Mouse (Mus musculus): Measurements from ENCODE around the gene Gm21409. TPM values are rescaled to one million over a fixed set of nuclear protein-coding genes. Genes with fewer than 3 reads are reported as not detected.
"Not testable (repeated sequence)": the region's sequence is repeated elsewhere in the genome, so short reads cannot be mapped to it uniquely, and the experiment has no call there.

Gene Gm21409
- not detected in 2 replicates for polyA plus RNA-seq (2015; fragmentation: Nextera tagmentation; extraction: Ambion mirVana)

DNA sequence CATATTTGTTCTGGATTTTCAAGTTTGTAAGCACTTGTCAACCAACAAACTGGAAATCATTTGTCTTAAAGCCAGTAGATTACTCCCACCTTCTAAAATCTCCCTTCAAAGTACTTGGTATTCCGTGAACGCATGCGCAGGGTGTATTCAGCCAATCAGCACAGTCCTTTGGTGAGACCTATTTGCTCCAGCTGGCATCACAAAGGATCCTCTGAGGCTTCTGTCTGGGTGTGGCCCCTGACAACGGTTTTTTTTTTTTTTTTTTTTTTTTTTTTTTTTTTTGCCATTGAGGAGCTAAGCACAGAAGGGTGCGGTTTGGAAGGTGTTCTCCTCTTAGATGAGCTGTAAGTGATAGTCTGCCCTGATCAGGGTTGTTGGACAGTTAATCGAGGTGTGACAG is at the start of gene Gm21409:
TSS of gene Gm21409 (plus strand) at position 301 of the 400 bp plus-strand sequence.
- not testable (repeated sequence) for H3K9me3 ChIP-seq (replicated peaks; ENCODE audit: control insufficient read depth, low read length); H3K27ac ChIP-seq (ENCODE audit: low read length); H3K9ac ChIP-seq (ENCODE audit: low read depth, low read length); H3K4me2 ChIP-seq (ENCODE audit: low read depth, low read length); H3K27me3 ChIP-seq (ENCODE audit: control insufficient read depth, insufficient read depth, low read depth, low read length); H3K4me3 ChIP-seq (ENCODE audit: low read depth, low read length); ATAC-seq (ENCODE audit: low read depth); H3K36me3 ChIP-seq (ENCODE audit: control insufficient read depth, insufficient read depth); H3K4me1 ChIP-seq (ENCODE audit: control insufficient read depth, low read depth, low read length)
- no CpG with 5 or more reads among the region's 6 CpGs for WGBS (ENCODE audit: insufficient replicate concordance)

Other genes with a start within 250 kb of the Gm21409 start
- not detected in 2 replicates for gene Gm21394, start 181.8 kb upstream of the Gm21409 start, polyA plus RNA-seq (2015; fragmentation: Nextera tagmentation; extraction: Ambion mirVana)

Data from liver, embryonic 16.5 days (tissue).